Mouse (Mus musculus): Measurements from ENCODE around the gene Rpl3.

DNA sequence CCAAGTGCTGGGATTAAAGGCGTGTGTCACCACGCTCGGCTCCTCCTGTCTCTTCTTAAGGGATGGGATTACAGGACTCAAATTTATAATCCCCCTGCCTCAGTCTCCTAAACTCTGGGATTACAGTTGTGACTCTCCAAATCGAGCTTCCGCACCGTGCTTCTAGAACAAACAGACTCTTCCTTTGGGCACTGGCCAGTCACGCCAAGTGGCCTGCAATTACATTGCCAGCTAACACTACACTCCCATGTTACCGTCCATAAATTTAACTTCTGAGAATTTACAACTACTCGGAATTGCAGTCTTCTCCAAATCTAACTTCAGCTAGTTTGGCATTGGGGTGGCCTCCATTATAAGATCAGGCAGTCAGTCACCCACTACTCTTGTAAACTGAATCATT, 40.8 kb upstream of the Rpl3 start:
- TF ChIP-seq CTCF (IDR thresholded peaks at IDR 0.05; ENCODE audit: low read depth, low read length) = no peak
- no peak for TF ChIP-seq POLR2A (IDR thresholded peaks at IDR 0.05; ENCODE audit: insufficient read depth, low read length)

Data from ES-Bruce4 (cell line).